Mouse (Mus musculus) adrenal gland, adult 8-10 months (tissue): Measurements from ENCODE around the gene Phf13. TPM values are rescaled to one million over a fixed set of nuclear protein-coding genes. Genes with fewer than 3 reads are reported as not detected.

Experiments
- DNase-seq: peaks from one replicate; pipeline ENCODE4 v3.0.0; 2022
- total RNA-seq, 4 experiments: library from RNA; stranded (reverse); gene quantifications; 2 replicates each; pipeline ENCODE4 v1.2.4; 2022

Gene Phf13
- total RNA-seq, 4 experiments from 2014 or later = 14.0 to 20.5 (median 18.6) TPM

- peak; percentile 70 for DNase-seq
These were observed 7.5 kb downstream of the Phf13 start, which contains the start of gene Thap3 for GRCm38 (mm10) chr4:151988342-151989109. Gene Thap3 (minus strand): TSS chr4:151988997.

GRCm38 (mm10) chr4:151988014-151988341, 8.1 kb downstream of the Phf13 start:
- no peak for DNase-seq

GRCm38 (mm10) chr4:151986650-151987049, 9.4 kb downstream of the Phf13 start:
- no peak for DNase-seq

GRCm38 (mm10) chr4:151985886-151986285, 10.2 kb downstream of the Phf13 start:
- no peak for DNase-seq

- no peak for DNase-seq
These were observed 12.5 kb downstream of the Phf13 start for GRCm38 (mm10) chr4:151983560-151983959.

GRCm38 (mm10) chr4:151983043-151983442, 13.0 kb downstream of the Phf13 start:
- no peak for DNase-seq

GRCm38 (mm10) chr4:151981363-151981762, 14.7 kb downstream of the Phf13 start:
- DNase-seq = peak; percentile 70

- no peak for DNase-seq
These were observed 15.4 kb downstream of the Phf13 start for GRCm38 (mm10) chr4:151980699-151981098.

GRCm38 (mm10) chr4:151977748-151978147, 18.3 kb downstream of the Phf13 start:
- DNase-seq = peak; percentile 58

- DNase-seq = no peak
These were observed 20.6 kb downstream of the Phf13 start for GRCm38 (mm10) chr4:151975441-151975840.

GRCm38 (mm10) chr4:151972221-151972967, 23.7 kb downstream of the Phf13 start:
- no peak for DNase-seq

GRCm38 (mm10) chr4:151968204-151968921, 27.7 kb downstream of the Phf13 start:
- DNase-seq = no peak

GRCm38 (mm10) chr4:151962817-151963216, 33.2 kb downstream of the Phf13 start:
- DNase-seq = no peak

GRCm38 (mm10) chr4:151960513-151960854, 35.6 kb downstream of the Phf13 start:
- DNase-seq = no peak

- no peak for DNase-seq
These were observed 36.1 kb downstream of the Phf13 start for GRCm38 (mm10) chr4:151959849-151960512.

- DNase-seq = no peak
These were observed 38.3 kb downstream of the Phf13 start for GRCm38 (mm10) chr4:151957584-151958315.

- DNase-seq = no peak
These were observed 40.3 kb downstream of the Phf13 start for GRCm38 (mm10) chr4:151955791-151956190.

- DNase-seq = no peak
These were observed 42.8 kb downstream of the Phf13 start for GRCm38 (mm10) chr4:151953209-151953608.

GRCm38 (mm10) chr4:151948497-151949471, 47.3 kb downstream of the Phf13 start:
- no peak for DNase-seq

GRCm38 (mm10) chr4:151946211-151946610, 49.8 kb downstream of the Phf13 start:
- peak; percentile 42 for DNase-seq
